Comparison of ENCODE assay signal across 18 mouse cellular contexts in the genomic region with DNA sequence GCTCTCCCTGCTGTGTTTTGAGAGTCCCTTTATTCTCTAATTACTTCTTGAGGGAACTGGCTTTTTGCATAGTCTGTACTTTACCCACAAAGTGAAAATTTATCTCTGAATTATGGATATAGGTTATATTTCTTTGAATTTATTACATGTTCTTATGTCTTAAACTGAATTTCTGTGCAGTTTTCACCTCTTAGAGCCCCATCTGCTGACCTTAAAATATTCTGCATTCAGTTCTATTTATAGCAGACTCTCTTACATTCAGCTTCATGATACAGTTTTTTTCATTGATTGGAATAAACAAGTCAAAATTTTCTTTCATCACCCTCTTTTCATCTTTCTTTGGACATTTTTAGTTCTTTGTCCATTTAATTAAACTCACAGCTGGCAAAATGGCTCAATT.
"Had no signal": no experiment of that assay in that cellular context is flagged by ENCODE, and none has a peak within 500 bp of the region (broad histone marks: within the 10 kb centered on the region; RNA-seq: fewer than 3 reads in every experiment).

No protein-coding gene starts in this region.

- H3K9ac ChIP-seq: liver, embryonic 15.5 days; liver, postnatal 0 days; lung, embryonic 15.5 days; midbrain, embryonic 13.5 days; neural tube, embryonic 12.5 days; stomach, embryonic 15.5 days had no signal

- H3K4me3 ChIP-seq: liver, embryonic 15.5 days; lung, embryonic 15.5 days; megakaryocyte, embryonic 14.5 days; midbrain, embryonic 13.5 days; neural tube, embryonic 12.5 days; stomach, embryonic 15.5 days had no signal

- H3K27me3 ChIP-seq: liver, embryonic 15.5 days; lung, embryonic 15.5 days; megakaryocyte, embryonic 14.5 days; midbrain, embryonic 13.5 days; neural tube, embryonic 12.5 days; stomach, embryonic 15.5 days had no signal

- H3K36me3 ChIP-seq: liver, embryonic 15.5 days; lung, embryonic 15.5 days; midbrain, embryonic 13.5 days; neural tube, embryonic 12.5 days; stomach, embryonic 15.5 days had no signal

- DNase-seq: liver, postnatal 0 days; lung, adult 2 months; lung, postnatal 14 days; lung, postnatal 36 days; right cerebral cortex, postnatal 14 days; thymus, adult 2 months; thymus, postnatal 25 days; thymus, postnatal 4 days had no signal

- H3K4me2 ChIP-seq: liver, embryonic 15.5 days; lung, embryonic 15.5 days; midbrain, embryonic 13.5 days; neural tube, embryonic 12.5 days; stomach, embryonic 15.5 days had no signal

- H3K9me3 ChIP-seq: liver, embryonic 15.5 days; lung, embryonic 15.5 days; midbrain, embryonic 13.5 days; neural tube, embryonic 12.5 days; stomach, embryonic 15.5 days had no signal

- H3K27ac ChIP-seq: liver, embryonic 15.5 days; lung, embryonic 15.5 days; macrophage; midbrain, embryonic 13.5 days; neural tube, embryonic 12.5 days; stomach, embryonic 15.5 days; stomach, postnatal 0 days had no signal

- H3K4me1 ChIP-seq: liver, embryonic 15.5 days; lung, embryonic 15.5 days; megakaryocyte, embryonic 14.5 days; midbrain, embryonic 13.5 days; neural tube, embryonic 12.5 days; stomach, embryonic 15.5 days had no signal

- ATAC-seq: liver, postnatal 0 days; lung, postnatal 0 days; midbrain, embryonic 13.5 days; midbrain, embryonic 16.5 days had no signal
